Mouse (Mus musculus) embryonic facial prominence, embryonic 14.5 days (tissue): Measurements from ENCODE around the gene Fga. TPM values are rescaled to one million over a fixed set of nuclear protein-coding genes. Genes with fewer than 3 reads are reported as not detected.

Experiments
- polyA plus RNA-seq: library from polyadenylated mRNA; unstranded; fragments of >200 nt; fragmentation: Nextera tagmentation; extraction: Ambion mirVana; gene quantifications from 2 replicates; pipeline ENCODE4 v1.2.1, GENCODE M21; 2014

The Fga gene
- polyA plus RNA-seq, 1 experiment from 2014 or later: not detected

Other genes starting within 250 kb of the Fga start
- 5.5 and 6.0 TPM in 2 replicates for gene Rbm46, start 149.6 kb upstream of the Fga start, polyA plus RNA-seq
- gene Lrat, start 122.1 kb upstream of the Fga start, polyA plus RNA-seq: 0.17 and 0.36 TPM in 2 replicates
- gene Fgg, start 18.4 kb upstream of the Fga start, polyA plus RNA-seq: 0.12 and 0.13 TPM in 2 replicates
- 0.10 TPM in 1 of 2 replicates, not detected in the other for gene Fgb, start 23.8 kb downstream of the Fga start, polyA plus RNA-seq
- gene Plrg1, start 29.4 kb downstream of the Fga start, polyA plus RNA-seq: 86.1 and 98.0 TPM in 2 replicates
- 2.3 and 2.7 TPM in 2 replicates for gene Dchs2, start 101.9 kb downstream of the Fga start, polyA plus RNA-seq